Mouse (Mus musculus): ENCODE data around the gene Lyrm9.

DNA sequence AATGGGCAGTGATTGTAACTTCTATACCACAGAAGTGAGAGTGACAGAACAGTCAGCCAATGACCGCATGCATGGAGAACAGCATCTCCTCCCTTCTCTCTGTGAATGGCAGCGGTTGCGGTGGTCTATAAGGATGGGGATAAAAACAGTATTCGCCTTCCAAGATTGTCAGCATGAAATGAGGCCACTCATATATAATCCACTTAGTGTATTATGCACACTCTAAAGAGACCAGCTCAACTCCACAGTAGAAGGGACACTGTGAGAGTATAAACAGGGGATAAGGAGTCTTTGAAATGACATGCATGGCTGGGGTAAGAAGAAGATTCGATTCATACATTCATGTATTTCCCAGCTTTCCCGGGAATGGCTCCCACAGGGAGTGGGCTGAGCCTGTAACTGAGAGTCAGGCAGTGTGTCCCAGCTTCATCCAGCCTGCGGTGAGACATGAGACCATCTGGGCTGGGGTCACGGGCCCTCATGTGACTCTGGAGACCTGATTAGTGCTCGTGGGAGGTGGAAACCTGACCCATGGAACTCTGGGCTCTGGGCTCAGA lies 43.5 kb upstream of the Lyrm9 start:
- TF ChIP-seq CTCF (IDR thresholded peaks at IDR 0.05; ENCODE audit: control insufficient read depth, insufficient read depth, insufficient replicate concordance, low read depth, low read length) (no peak), POLR2A (IDR thresholded peaks at IDR 0.05; ENCODE audit: control insufficient read depth, low read depth, low read length) (no peak)

Measured in testis, adult 2 months (tissue).